Mouse (Mus musculus): Measurements from ENCODE around the gene Cpeb4.

DNA sequence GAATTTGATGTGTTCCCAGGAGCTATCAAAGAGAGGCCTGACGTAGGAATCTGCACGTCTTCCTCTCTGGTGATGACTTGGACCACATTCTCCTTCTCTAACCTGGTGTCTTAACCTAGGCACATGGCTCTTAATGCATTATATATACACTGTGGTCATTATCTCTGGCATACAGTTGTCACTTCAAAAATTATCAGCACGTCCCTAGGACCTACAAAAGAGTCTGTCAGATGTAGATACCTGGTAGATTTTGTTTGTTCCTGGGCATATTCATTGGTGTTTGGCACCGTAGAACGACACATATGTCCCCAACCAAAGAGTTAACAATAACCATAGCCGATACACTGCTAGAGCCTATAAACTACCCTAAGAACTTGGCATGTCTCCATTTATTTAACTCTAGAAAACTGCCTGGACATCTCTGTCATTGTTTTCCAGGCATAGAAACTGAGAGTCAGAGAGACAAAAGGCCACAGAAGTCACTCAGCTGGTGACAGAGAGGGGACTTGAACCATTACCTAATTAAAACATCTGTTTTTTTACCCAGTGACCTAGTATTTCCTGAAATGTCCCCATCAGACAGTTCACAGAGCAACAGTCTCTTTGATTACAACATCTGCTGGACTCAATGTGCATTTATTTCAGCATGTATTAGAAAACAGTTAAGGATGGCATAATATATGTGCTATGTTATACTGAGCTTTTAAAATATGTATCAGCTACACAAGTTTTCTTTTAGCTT is 10.7 kb upstream of the Cpeb4 start:
- TF ChIP-seq CTCF (IDR thresholded peaks at IDR 0.05; ENCODE audit: extremely low read depth, insufficient read length, insufficient replicate concordance, low read depth, low read length) (no peak), POLR2A (IDR thresholded peaks at IDR 0.05; ENCODE audit: low read depth, low read length) (no peak)
